Mouse (Mus musculus) liver, postnatal 0 days (tissue): ENCODE data around the gene Steap4.

Experiments
- CTCF ChIP-seq: sonication (generic); IDR thresholded peaks from 2 replicates; pipeline ENCODE4 v1.5.1; 2016; ENCODE audit warnings: antibody characterized with exemption, low read depth
- EP300 ChIP-seq: IDR thresholded peaks from 2 replicates; pipeline ENCODE4 v1.6.1; 2016; ENCODE audit warnings: antibody characterized with exemption, low read depth, mild to moderate bottlenecking

GRCm38 (mm10) chr5:7972266-7972665 lies 12.0 kb downstream of the Steap4 start:
- no peak for TF ChIP-seq CTCF
- TF ChIP-seq EP300: no peak
